In the genomic region with DNA sequence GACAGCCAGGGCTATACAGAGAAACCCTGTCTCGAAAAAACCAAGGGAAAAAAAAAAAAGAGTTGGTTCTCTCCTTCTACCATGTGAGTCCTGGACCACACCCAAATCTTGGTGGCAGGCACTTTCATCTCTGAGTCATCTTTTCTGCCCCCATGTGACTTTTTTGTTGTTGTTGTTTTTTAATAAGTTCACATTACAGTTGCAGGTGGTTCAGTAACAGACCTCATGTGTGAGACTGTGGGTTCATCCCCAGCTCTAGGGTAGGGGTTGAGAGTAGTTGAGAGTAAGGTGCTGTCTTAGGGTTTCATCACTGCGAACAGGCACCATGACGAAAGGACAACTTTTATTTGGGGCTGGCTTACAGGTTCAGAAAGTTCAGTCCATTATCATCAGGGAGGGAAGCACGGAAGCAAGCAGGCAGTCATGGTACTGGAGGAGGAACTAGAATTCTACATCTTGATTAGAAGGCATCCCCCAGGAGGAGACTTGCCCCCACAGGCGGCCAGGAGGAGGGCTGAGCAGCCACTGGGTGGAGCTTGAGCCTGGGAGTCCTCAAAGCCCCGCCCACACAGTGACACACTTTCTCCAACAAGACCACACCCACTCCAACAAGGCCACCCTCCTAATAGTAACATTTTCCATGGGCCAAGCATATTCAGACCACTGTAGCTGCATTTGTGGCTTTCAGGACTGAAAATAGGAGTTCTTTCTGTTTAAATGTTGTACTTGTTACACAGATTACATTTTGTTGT, we compare ENCODE assay signal across 8 mouse cellular contexts. TPM values are rescaled to one million over a fixed set of nuclear protein-coding genes. Genes with fewer than 3 reads are reported as not detected.
DNase-seq lines count a peak whose midpoint lies in the region; ATAC-seq and TF ChIP-seq lines count a peak whose summit lies in the region.
"Had no signal": no experiment of that assay in that cellular context is flagged by ENCODE, and none has a peak within 500 bp of the region (broad histone marks: within the 10 kb centered on the region; RNA-seq: fewer than 3 reads in every experiment).

No protein-coding gene starts in this region.

- peak; percentile 96 for ATAC-seq in erythroblast, adult 5-6 weeks (replicated peaks; ENCODE audit: low FRiP score, poor library complexity, severe bottlenecking)
- no peak for ATAC-seq in midbrain, postnatal 0 days (ENCODE audit: low FRiP score)

- H3K4me1 ChIP-seq in midbrain, postnatal 0 days (ENCODE audit: insufficient read depth, low read length): no peaks in the 10 kb centered on the region
- H3K4me1 ChIP-seq: embryonic facial prominence, embryonic 13.5 days had no signal

- no peak for TF ChIP-seq POLR2A in myocyte (IDR thresholded peaks at IDR 0.05; ENCODE audit: insufficient read length, low read depth)

- H3K4me2 ChIP-seq in myocyte (ENCODE audit: low read depth): peak overlapping the region; percentile 35
- H3K4me2 ChIP-seq in midbrain, postnatal 0 days (ENCODE audit: low read depth, low read length, poor library complexity, severe bottlenecking): no peak overlapping the region
- H3K4me2 ChIP-seq: embryonic facial prominence, embryonic 13.5 days had no signal

- H3K9ac ChIP-seq in midbrain, postnatal 0 days (replicated peaks; ENCODE audit: low read length, poor library complexity, severe bottlenecking): no peak overlapping the region
- H3K9ac ChIP-seq: embryonic facial prominence, embryonic 13.5 days had no signal

- H3K9me3 ChIP-seq in midbrain, postnatal 0 days (ENCODE audit: low read length): no peaks in the 10 kb centered on the region

- H3K79me2 ChIP-seq in C2C12 (ENCODE audit: control insufficient read depth, insufficient read depth) (no peaks in the 10 kb centered on the region), myocyte (ENCODE audit: control insufficient read depth, insufficient read depth) (no peaks in the 10 kb centered on the region)

- H3K4me3 ChIP-seq in C2C12 (ENCODE audit: insufficient read depth, poor library complexity, severe bottlenecking): no peak overlapping the region
- H3K4me3 ChIP-seq in myocyte: no peak overlapping the region
- H3K4me3 ChIP-seq in midbrain, postnatal 0 days (ENCODE audit: low read depth, low read length): no peak overlapping the region
- H3K4me3 ChIP-seq: embryonic facial prominence, embryonic 13.5 days had no signal

- no peaks in the 10 kb centered on the region for H3K79me3 ChIP-seq in C2C12 (ENCODE audit: low read depth)

- DNase-seq in 3T3-L1 (ENCODE audit: low read depth, low spot score): peak; percentile 55
- no peak for DNase-seq in MN1 (ENCODE audit: low spot score)
- no peak for DNase-seq in neural tube, embryonic 10.5 days (ENCODE audit: extremely low spot score, low spot score)
- no peak for DNase-seq in midbrain, postnatal 0 days (ENCODE audit: low spot score)

- no peak for TF ChIP-seq CTCF in C2C12 (IDR thresholded peaks at IDR 0.05; ENCODE audit: control insufficient read depth, insufficient read depth, insufficient read length)
- TF ChIP-seq CTCF in midbrain, postnatal 0 days (IDR thresholded peaks at IDR 0.05): no peak

- no peaks in the 10 kb centered on the region for H3K36me3 ChIP-seq in C2C12 (ENCODE audit: control insufficient read depth, insufficient read depth)
- H3K36me3 ChIP-seq in myocyte (ENCODE audit: control insufficient read depth, insufficient read depth): no peaks in the 10 kb centered on the region
- no peaks in the 10 kb centered on the region for H3K36me3 ChIP-seq in midbrain, postnatal 0 days (ENCODE audit: insufficient read depth, low read length)
- H3K36me3 ChIP-seq: embryonic facial prominence, embryonic 13.5 days had no signal

- no peaks in the 10 kb centered on the region for H3K27me3 ChIP-seq in C2C12 (ENCODE audit: control insufficient read depth, insufficient read depth, insufficient read length)
- no peaks in the 10 kb centered on the region for H3K27me3 ChIP-seq in myocyte (ENCODE audit: control insufficient read depth, insufficient read depth, insufficient read length)
- no peaks in the 10 kb centered on the region for H3K27me3 ChIP-seq in midbrain, postnatal 0 days (ENCODE audit: insufficient read depth, low read length)
- H3K27me3 ChIP-seq: embryonic facial prominence, embryonic 13.5 days had no signal

- 62% methylated on average over 6 of the region's 6 CpGs for WGBS in midbrain, postnatal 0 days

- H3ac ChIP-seq in C2C12 (ENCODE audit: control insufficient read depth, insufficient read length, low read depth): no peak overlapping the region
- H3ac ChIP-seq in myocyte (ENCODE audit: control insufficient read depth, insufficient read length): no peak overlapping the region

- H3K27ac ChIP-seq in midbrain, postnatal 0 days (ENCODE audit: low read depth, low read length): no peak overlapping the region
- H3K27ac ChIP-seq: embryonic facial prominence, embryonic 13.5 days had no signal

TF ChIP-seq in C2C12, 6 proteins besides CTCF, POLR2A, EP300 and RAD21:
- TF ChIP-seq USF1 (IDR thresholded peaks at IDR 0.05; ENCODE audit: low read depth) (peak; percentile 83), CEBPB (IDR thresholded peaks at IDR 0.05; ENCODE audit: low read depth) (no peak)
TF ChIP-seq in C2C12: peak in this region for 1.

TF ChIP-seq in myocyte, 11 proteins besides CTCF, POLR2A, EP300 and RAD21:
- no peak for TF ChIP-seq MAX (IDR thresholded peaks at IDR 0.05; ENCODE audit: low read depth)
- TF ChIP-seq USF1 (IDR thresholded peaks at IDR 0.05; ENCODE audit: low read depth): peak; percentile 64
TF ChIP-seq in myocyte: peak in this region for 1.

RNA-seq across cellular contexts. Expression of a gene that starts 8.1 kb away (rescaled TPM):
- polyA plus RNA-seq in C2C12 (2012; fragmentation: generic; extraction: Trizol) (43.8 TPM), myocyte (2012; fragmentation: generic; extraction: Trizol) (34.0 TPM)
- total RNA-seq in erythroblast, adult 5-6 weeks (2015; ENCODE audit: low replicate concordance): 49.9 and 70.3 TPM in 2 replicates
- total RNA-seq in erythroblast, adult 5-6 weeks (2017; ENCODE audit: low replicate concordance): 60.2 and 63.1 TPM in 2 replicates
- total RNA-seq in midbrain, postnatal 0 days (2014; rRNA removed): 53.2 and 54.6 TPM in 2 replicates
- polyA plus RNA-seq in midbrain, postnatal 0 days (2015; fragmentation: Nextera tagmentation; extraction: Ambion mirVana): 32.9 and 34.3 TPM in 2 replicates

RNA-seq across cellular contexts. Expression of a gene that starts 29.3 kb away (rescaled TPM):
- polyA plus RNA-seq in C2C12 (2012; fragmentation: generic; extraction: Trizol): 3.9 TPM
- total RNA-seq in erythroblast, adult 5-6 weeks (2015; ENCODE audit: low replicate concordance): 13.6 and 21.9 TPM in 2 replicates
- 11.4 and 12.0 TPM in 2 replicates for total RNA-seq in erythroblast, adult 5-6 weeks (2017; ENCODE audit: low replicate concordance)
- polyA plus RNA-seq in myocyte (2012; fragmentation: generic; extraction: Trizol): 5.3 TPM
- 11.8 and 13.2 TPM in 2 replicates for total RNA-seq in midbrain, postnatal 0 days (2014; rRNA removed)
- 3.8 and 3.9 TPM in 2 replicates for polyA plus RNA-seq in midbrain, postnatal 0 days (2015; fragmentation: Nextera tagmentation; extraction: Ambion mirVana)

RNA-seq across cellular contexts. Expression of a gene that starts 52.2 kb away (rescaled TPM):
- 31.5 TPM for polyA plus RNA-seq in C2C12 (2012; fragmentation: generic; extraction: Trizol)
- 14.4 and 28.6 TPM in 2 replicates for total RNA-seq in erythroblast, adult 5-6 weeks (2015; ENCODE audit: low replicate concordance)
- total RNA-seq in erythroblast, adult 5-6 weeks (2017; ENCODE audit: low replicate concordance): 16.7 and 28.5 TPM in 2 replicates
- polyA plus RNA-seq in myocyte (2012; fragmentation: generic; extraction: Trizol): 24.5 TPM
- 25.6 and 28.9 TPM in 2 replicates for total RNA-seq in midbrain, postnatal 0 days (2014; rRNA removed)
- polyA plus RNA-seq in midbrain, postnatal 0 days (2015; fragmentation: Nextera tagmentation; extraction: Ambion mirVana): 53.2 and 56.2 TPM in 2 replicates
